Mouse (Mus musculus) heart, postnatal 14 days (tissue): ENCODE measurements around the gene 1700016K19Rik. TPM values are rescaled to one million over a fixed set of nuclear protein-coding genes. Genes with fewer than 3 reads are reported as not detected.
"Not testable (repeated sequence)": the region's sequence is repeated elsewhere in the genome, so short reads cannot be mapped to it uniquely, and the experiment has no call there.

Experiments used
- DNase-seq, 2 experiments: peaks; one replicate each; pipeline ENCODE4 v3.0.0; 2021 to 2022
- intact Hi-C: fragments of 180-260 bp; cut with DNase I; formaldehyde crosslinking; loops from one replicate; pipeline ENCODE4 v1.15.1; 2025
- total RNA-seq, 2 experiments: library from RNA; stranded (reverse); gene quantifications; 2 replicates each; pipeline ENCODE4 v1.2.3; 2021

1700016K19Rik gene
- total RNA-seq, 2 experiments from 2014 or later = 0.62 TPM; not detected in 1

- DNase-seq = no peak
- intact Hi-C loops = no loop called here
Measured at GRCm38 (mm10) chr11:75983194-75983593, 16.5 kb upstream of the 1700016K19Rik start.

DNA sequence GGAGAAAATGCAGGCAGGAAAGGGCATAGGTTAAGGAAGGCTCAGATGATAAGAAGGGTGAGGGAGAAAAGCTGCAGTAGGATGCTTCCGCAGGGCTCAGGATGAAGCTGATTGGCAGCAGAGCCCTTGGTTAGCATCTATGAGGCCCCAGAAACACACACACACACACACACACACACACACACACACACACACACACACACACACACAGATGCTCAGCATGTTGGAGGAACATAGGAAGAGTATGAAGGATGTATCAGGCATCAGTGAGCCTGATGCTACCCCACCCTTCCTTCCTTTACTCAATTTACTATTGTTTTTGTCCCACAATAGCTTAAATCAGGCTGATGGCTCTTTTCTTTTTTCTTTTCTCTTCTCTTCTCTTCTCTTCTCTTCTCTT lies 15.1 kb upstream of the 1700016K19Rik start:
- intact Hi-C loops = no loop called here
- no peak for DNase-seq

DNA sequence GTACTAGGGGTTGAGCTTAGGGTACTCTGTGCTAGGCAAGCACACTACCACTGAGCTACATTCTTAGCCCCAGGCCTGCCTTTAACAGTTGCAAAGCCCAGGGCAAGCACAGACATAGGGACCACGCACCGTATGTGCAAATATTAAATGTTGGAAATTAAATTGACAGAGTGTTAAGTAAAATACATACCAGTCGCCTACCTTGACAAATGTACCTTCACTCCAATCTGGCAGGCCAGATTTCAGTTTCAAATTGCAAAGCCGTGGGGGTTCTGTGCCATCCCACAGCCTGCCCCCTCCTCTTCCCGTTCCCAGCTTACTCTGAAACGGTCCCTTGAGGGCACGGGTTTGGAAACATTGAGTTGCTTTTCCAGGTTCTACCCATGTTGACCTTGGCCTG lies 13.8 kb upstream of the 1700016K19Rik start:
- intact Hi-C loops = no loop called here
- no peak for DNase-seq

DNA sequence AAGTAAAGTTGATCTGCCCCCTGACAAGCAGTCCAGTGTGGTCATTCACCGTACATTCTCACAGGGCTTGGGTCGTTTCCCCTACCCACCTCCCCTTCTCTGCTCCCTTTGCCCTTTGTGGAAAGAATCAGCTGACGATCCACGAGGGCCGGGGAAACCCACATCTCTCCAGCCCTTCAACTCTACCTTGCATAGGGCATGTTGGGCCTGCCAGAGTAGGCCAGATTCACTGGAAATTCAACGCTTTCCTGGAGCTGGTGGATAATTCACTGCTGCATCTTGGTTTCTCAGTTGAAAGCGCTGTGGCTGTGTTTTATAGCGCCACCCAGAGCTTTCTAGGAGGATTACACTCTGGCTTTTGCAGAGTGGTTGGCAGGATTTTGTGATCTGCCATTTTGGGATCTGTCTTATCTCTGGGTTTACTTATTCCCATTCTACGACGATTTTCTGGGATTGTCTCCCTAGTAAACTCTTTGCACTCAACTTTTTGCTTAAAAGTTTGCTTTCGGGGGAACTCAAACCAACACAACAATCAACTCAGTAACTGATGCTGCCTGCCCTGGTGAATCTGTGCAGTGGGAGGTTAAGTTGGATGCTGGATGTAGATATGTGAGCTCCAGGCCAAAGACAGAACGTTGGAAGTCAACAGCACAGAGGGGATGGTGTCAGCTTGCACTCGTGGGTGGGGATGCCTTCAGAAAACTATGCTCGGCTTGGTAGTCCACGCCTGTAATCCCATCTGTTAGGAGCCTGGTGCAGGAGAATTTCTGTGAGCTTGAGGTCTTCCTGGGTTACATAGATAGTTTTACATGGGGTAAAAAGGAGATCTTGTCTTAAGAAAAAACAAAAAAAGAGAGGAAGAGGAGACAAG lies 8.5 kb upstream of the 1700016K19Rik start:
- intact Hi-C loops = loop anchor here (10.0 kb wide), 1 partner anchor 414 kb away; the partner anchor contains the start of gene Timm22
- no peak for DNase-seq

DNA sequence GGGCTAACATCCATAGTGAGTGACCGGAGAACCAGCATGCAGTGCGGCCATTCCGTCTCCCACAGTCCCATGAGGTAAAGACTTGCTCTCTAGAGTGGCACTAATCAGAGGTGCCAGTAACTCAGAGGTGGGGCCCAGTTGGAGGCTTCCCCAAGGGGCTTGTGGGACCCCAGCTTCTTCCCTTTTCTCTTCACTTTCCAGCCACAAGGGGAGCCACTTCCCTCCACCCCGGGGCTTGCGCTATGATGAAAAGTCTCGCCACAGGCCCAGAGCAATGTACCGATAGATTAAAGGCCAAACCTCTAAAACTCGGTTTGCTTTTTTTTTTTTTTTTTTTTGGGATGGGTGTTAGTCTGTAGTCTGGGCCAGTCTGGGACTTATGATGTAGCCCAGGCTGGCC lies 7.8 kb upstream of the 1700016K19Rik start:
- DNase-seq = no peak
- intact Hi-C loops = loop anchor here (10.0 kb wide), 1 partner anchor 413 kb away; the partner anchor contains the start of gene Timm22

GRCm38 (mm10) chr11:75992481-75992880 lies 7.2 kb upstream of the 1700016K19Rik start:
- intact Hi-C loops = loop anchor here (10.0 kb wide), 1 partner anchor 412 kb away; the partner anchor contains the start of gene Timm22

DNA sequence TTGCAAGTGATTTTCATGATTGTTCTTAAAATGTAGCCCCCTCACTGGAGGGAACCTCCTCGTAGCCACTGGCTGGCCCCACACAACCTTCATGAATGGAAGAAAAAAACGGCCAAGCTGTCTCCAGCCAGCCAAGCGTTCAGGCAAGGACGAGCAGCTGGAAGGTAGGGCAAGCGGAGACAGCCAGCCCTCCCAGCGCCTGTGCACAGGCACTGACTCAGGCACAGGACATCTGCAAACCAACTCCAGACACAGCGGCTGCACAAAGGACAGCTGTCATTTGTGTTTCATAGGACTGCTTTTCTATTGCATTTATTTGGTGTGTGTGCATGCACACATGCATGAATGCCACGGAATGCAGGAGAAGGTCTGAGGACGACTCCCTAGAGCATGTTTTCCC lies 5.4 kb upstream of the 1700016K19Rik start:
- intact Hi-C loops = loop anchor here (10.0 kb wide), 1 partner anchor 410 kb away; the partner anchor contains the start of gene Timm22
- no peak for DNase-seq

More at GRCm38 (mm10) chr11:75992481-75992880, 7.2 kb upstream of the 1700016K19Rik start:
- DNase-seq = no peak

DNA sequence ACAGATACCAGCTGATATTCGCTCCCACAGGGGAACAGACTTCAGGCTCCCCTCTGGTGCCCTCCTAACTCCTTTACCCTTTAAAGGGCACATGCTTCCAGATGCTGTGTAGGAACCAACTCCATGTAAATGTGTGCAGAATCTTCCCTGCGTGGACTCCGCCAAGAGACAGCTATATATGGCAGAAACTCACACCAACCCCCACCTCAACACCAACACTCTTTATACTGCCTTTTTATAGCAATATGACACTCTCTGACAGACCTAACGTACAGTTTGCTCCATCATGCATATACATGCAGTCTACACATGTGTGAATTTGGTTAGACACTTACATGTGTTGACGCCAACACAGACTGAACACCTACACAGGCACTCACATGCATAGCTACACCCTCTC lies 989 bp downstream of the 1700016K19Rik start:
- DNase-seq = no peak
- intact Hi-C loops = no loop called here

- peak in 1 of 2 experiments; percentile 21 for DNase-seq
- intact Hi-C loops = no loop called here
Measured at GRCm38 (mm10) chr11:76001237-76001878, 1.6 kb downstream of the 1700016K19Rik start.

- intact Hi-C loops, DNase-seq: not testable (repeated sequence)
Measured at GRCm38 (mm10) chr11:76004276-76004675, 4.6 kb downstream of the 1700016K19Rik start.

DNA sequence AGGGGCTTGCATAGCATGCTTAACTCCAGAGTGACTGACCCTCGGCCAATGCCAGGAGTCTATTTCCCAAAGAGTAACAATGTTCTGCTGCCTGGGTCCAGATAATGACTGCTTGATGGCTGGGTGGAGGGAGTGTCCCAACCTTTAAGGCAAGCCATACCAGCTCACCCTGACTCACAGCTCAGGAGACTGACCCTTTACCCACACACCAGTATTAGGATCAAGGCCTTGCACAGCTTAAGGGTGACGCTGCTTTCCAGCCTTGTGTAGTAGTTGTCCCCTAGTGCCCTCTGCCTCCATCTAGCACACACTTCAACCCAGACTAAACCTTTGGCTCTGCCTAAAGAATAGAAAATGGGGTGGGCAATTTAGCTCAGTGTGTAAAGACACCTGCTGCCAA lies 8.4 kb downstream of the 1700016K19Rik start:
- intact Hi-C loops = no loop called here
- DNase-seq = no peak

- DNase-seq = no peak
Measured at GRCm38 (mm10) chr11:76009101-76009500, 9.4 kb downstream of the 1700016K19Rik start.

GRCm38 (mm10) chr11:76010838-76011624 lies 11.3 kb downstream of the 1700016K19Rik start:
- no peak for DNase-seq
- intact Hi-C loops = no loop called here

More at GRCm38 (mm10) chr11:76009101-76009500, 9.4 kb downstream of the 1700016K19Rik start:
- intact Hi-C loops = no loop called here

GRCm38 (mm10) chr11:76015251-76015650 lies 15.5 kb downstream of the 1700016K19Rik start:
- intact Hi-C loops = no loop called here
- DNase-seq = no peak

DNA sequence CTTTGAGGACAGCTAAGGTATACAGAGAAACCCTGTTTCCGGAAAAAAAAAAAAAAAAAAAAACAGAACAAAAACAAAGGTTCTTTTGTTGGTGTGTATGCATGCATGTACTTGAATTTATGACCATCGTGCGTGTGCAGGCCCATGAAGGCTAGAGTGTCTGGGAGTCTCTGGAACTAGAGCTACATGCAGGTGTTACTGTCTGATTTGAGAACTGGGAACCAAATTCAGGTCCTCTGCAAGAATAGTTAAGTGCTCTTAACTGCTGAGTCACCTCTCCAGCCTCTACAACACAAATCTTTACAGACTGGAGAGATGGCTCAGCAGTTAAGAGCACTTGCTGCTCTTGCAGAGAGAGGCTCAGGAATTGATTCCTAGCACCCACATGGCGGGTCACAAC lies 16.1 kb downstream of the 1700016K19Rik start:
- no peak for DNase-seq
- intact Hi-C loops = no loop called here

- intact Hi-C loops = no loop called here
- DNase-seq = no peak
Measured at GRCm38 (mm10) chr11:76019879-76020278, 20.2 kb downstream of the 1700016K19Rik start.

DNA sequence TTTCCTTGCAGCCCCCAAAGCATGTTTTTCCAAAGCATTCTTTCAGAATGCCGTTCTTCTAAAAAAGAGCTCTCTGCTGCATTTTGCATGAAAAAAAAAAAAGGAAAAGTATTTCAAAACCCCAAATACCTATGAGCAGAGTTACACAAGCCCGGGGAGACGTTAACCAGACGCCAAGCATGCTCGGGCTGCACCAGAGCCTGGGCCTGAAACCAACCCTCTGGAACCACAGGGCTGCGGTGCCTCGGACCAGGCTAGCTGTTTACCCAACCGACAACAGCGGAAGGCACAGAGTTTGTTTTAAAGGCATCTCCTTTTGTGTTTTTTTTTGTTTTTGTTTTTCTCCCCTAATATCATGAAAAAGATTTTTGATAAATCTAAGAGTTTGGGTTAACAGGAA lies 21.2 kb downstream of the 1700016K19Rik start:
- intact Hi-C loops = no loop called here
- no peak for DNase-seq

DNA sequence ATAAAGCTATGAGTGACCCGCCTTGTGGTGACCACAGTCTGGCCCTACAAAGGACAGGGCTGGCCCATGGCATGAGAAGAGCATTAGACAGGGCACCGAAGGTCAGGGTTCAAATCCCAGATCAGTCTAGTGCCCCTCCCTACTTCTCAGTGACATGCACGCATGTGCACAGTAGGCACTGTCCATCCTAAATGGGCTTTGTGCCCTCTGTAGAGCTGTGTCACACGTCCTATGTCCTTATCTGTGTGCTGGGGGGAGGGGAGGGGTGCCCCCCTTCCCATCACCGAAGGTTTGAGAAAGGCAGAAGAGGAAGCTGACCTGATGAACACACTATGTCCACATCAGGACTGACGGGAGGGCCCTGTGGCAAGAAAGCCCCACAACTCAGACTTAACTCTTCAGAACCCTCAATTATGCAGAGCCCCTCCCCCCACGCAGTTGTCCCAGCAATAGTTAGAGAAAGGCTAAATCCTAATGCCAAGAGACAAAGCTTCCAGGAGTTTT lies 25.4 kb downstream of the 1700016K19Rik start:
- no peak for DNase-seq
- intact Hi-C loops = loop anchor here (5.0 kb wide), 2 partner anchors 42 to 57 kb away; no protein-coding TSS in a partner anchor

DNA sequence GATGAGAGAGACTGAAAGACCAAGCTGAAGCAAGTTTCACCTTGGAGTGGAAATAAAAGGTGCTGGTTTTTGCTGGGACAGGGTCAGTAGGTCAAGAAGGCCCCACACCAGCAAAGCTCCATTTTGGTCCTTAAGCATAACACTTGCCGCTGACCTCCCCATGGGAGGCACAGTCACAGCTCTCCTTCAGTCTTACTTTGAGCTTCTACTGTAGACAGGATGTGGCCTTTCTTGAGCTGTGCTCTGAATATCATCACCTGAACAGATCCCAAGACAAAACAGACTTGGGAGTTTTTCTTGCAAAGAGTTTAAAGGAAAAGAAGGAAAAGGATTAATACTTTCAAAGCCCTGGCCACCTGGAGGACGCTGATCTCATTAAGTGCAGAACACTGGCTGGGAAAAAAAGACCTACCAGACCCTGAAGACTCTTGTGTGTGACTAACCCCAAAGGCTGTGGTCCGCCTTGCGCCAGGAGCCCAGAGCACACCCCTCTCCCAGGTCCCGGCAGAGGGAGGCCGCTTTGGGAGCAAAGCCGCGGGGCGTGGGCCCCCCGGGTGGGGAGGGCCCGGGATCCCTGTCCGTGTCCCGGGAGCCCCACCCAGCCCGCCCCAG lies 26.9 kb downstream of the 1700016K19Rik start:
- intact Hi-C loops = loop anchor here (1.0 to 5.0 kb wide), 3 partner anchors 41 to 141 kb away; no protein-coding TSS in a partner anchor

More for the DNA sequence above, 26.9 kb downstream of the 1700016K19Rik start:
- DNase-seq = no peak
